Mouse (Mus musculus): ENCODE measurements around the gene Sorcs2.

DNA sequence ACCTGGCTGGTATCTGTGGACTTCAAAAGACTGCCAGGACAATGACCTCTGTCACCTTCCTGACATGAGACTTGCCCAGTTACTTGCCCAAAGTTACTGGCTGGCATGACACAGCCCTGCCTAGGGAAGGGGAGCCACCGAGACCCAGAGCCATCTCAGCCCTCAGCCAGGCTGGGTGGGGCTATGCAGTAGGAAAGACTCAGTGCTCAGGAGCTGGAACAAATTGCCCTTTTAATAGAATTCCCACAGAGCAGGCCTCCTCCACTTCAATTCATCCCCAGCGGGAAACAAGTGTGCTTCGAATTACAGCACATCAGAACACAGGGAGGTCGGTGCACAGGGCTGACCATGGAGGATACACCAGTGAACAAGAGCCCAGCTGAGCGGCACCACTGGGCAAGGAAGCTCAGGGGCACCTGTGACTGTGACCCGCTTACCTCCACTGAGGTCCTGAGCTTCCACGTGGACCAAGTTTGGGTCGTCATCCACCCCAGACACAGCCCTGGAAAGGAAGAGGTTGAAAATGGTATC lies 330.2 kb downstream of the Sorcs2 start:
- TF ChIP-seq CTCF (IDR thresholded peaks at IDR 0.05; ENCODE audit: low read depth) (no peak), EP300 (optimal IDR thresholded peaks at IDR 0.05) (no peak)

Measured in stomach, postnatal 0 days (tissue).